Mouse (Mus musculus) C2C12 (cell line): ENCODE measurements around the gene Mybpc3. TPM values are rescaled to one million over a fixed set of nuclear protein-coding genes. Genes with fewer than 3 reads are reported as not detected.

ENCODE experiments used
- H3K27me3 ChIP-seq: one replicate; pipeline ENCODE4 v1.6.1; 2011; ENCODE audit not compliant: control insufficient read depth, insufficient read depth, insufficient read length
- H3K36me3 ChIP-seq: one replicate; pipeline ENCODE4 v1.6.1; 2011; ENCODE audit not compliant: control insufficient read depth, insufficient read depth
- H3K4me3 ChIP-seq: one replicate; pipeline ENCODE4 v1.5.1; 2011; ENCODE audit warnings: mild to moderate bottlenecking, control low read depth; ENCODE audit not compliant: poor library complexity, insufficient read depth, severe bottlenecking
- H3K79me2 ChIP-seq: one replicate; pipeline ENCODE4 v1.6.1; 2011; ENCODE audit not compliant: control insufficient read depth, insufficient read depth
- H3K79me3 ChIP-seq: one replicate; pipeline ENCODE4 v1.6.1; 2011; ENCODE audit warnings: low read depth, control low read depth
- H3ac ChIP-seq: one replicate; pipeline ENCODE3; 2011; ENCODE audit warnings: low read depth; ENCODE audit not compliant: control insufficient read depth, insufficient read length
- CEBPB ChIP-seq: IDR thresholded peaks from one replicate; pipeline ENCODE4 v1.6.1; 2011; ENCODE audit warnings: low read depth, mild to moderate bottlenecking, control low read depth, moderate library complexity
- CTCF ChIP-seq: IDR thresholded peaks from one replicate; pipeline ENCODE4 v1.5.1; 2011; ENCODE audit not compliant: control insufficient read depth, insufficient read depth, insufficient read length
- FOSL1 ChIP-seq: IDR thresholded peaks from one replicate; pipeline ENCODE4 v1.8.0; 2011; ENCODE audit warnings: mild to moderate bottlenecking, low read length; ENCODE audit not compliant: poor library complexity, insufficient read depth, severe bottlenecking
- MAX ChIP-seq: IDR thresholded peaks from one replicate; pipeline ENCODE4 v1.6.1; 2011; ENCODE audit warnings: mild to moderate bottlenecking, control low read depth
- MYOD1 ChIP-seq: IDR thresholded peaks from one replicate; pipeline ENCODE4 v1.6.1; 2011; ENCODE audit warnings: low read depth; ENCODE audit not compliant: control insufficient read depth, insufficient read length
- MYOG ChIP-seq: IDR thresholded peaks from one replicate; pipeline ENCODE4 v1.6.1; 2011; ENCODE audit not compliant: control insufficient read depth, insufficient read length; ENCODE audit errors: extremely low read depth
- USF1 ChIP-seq: IDR thresholded peaks from one replicate; pipeline ENCODE4 v1.6.1; 2011; ENCODE audit warnings: low read depth, mild to moderate bottlenecking, control low read depth, moderate library complexity
- polyA plus RNA-seq: library from polyadenylated mRNA; unstranded; fragments of >200 nt; fragmentation: generic; extraction: Trizol; gene quantifications from one replicate; pipeline ENCODE4 v1.2.1, GENCODE M21; 2012; ENCODE audit warnings: missing spikeins

Gene Mybpc3
- polyA plus RNA-seq, 1 experiment = not detected

GRCm38 (mm10) chr2:91154091-91154490, 36.1 kb downstream of the Mybpc3 start:
- Histone ChIP-seq H3K36me3 (peaks cover 34% of the 10 kb centered on the region), H3K79me3 (no peaks in the 10 kb centered on the region), H3ac (no peak overlapping the region), H3K79me2 (no peaks in the 10 kb centered on the region), H3K27me3 (no peaks in the 10 kb centered on the region), H3K4me3 (no peak overlapping the region)
- no peak for TF ChIP-seq MAX
- no peak for TF ChIP-seq USF1
- no peak for TF ChIP-seq FOSL1
- TF ChIP-seq CEBPB = no peak
- TF ChIP-seq CTCF = no peak
- no peak for TF ChIP-seq MYOD1
- no peak for TF ChIP-seq MYOG

DNA sequence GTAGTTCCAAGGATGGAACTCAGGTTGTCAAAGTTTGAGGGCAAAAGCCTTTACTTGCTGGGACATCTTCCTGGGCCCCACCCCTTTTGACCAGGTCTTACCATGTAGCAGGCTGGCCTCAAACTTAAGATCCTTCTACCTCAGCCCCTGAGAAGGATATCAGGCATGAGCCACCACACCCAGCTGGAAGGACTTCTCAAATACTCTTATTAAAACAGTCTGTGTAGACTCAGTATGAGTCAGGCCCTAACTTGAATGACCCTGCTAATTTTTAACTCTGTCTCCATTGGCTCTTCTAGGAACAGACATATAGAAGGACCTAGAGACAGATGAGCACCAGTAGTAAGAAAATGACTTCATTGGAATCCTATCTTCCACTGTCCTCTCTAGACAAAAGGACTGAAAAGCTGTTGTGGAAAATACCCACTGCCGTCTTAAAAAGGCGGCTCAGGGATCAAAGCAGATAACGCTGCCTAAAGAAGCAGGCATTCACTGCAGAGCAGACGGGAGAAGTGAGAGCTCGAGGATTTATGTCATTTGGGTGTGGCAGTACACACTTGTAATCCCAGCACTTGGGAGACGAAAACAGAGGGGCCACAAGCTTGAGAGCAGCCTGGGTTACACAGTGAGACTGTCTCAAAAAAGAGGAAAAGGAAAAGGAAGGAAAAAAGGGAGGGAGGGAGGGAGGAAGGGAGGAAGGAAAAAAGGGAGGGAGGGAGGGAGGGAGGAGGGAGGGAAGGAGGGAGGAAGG, 39.2 kb downstream of the Mybpc3 start:
- TF ChIP-seq MYOD1 (no peak), CEBPB (no peak), CTCF (no peak), MYOG (no peak), USF1 (no peak), FOSL1 (no peak), MAX (no peak)
- Histone ChIP-seq H3K4me3 (no peak overlapping the region), H3K79me3 (no peaks in the 10 kb centered on the region), H3K79me2 (no peaks in the 10 kb centered on the region), H3ac (no peak overlapping the region), H3K27me3 (no peaks in the 10 kb centered on the region), H3K36me3 (peaks cover 37% of the 10 kb centered on the region)

DNA sequence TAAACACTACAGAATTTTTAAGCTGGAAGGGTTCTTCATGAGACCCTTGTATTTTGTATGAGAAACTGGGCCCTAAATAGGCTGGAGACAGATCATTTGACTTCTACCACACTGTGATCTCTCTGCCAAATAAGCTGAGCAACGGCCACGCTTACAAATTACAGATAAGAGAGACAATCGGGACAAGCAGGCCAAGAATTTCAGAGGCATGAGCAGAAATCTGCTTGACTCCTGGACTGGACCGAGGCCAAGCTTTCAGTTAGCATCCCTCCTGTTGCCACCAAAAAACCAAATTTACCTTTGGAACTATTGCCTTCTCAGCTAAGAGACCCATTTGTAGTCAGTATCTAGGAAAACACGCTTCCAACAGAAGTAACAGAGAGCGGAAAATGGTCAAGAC, 42.6 kb downstream of the Mybpc3 start:
- Histone ChIP-seq H3K4me3 (no peak overlapping the region), H3K79me2 (no peaks in the 10 kb centered on the region), H3ac (no peak overlapping the region), H3K27me3 (no peaks in the 10 kb centered on the region), H3K79me3 (no peaks in the 10 kb centered on the region), H3K36me3 (peaks cover 28% of the 10 kb centered on the region)
- TF ChIP-seq MAX (no peak), FOSL1 (no peak), CTCF (no peak), MYOD1 (no peak)

GRCm38 (mm10) chr2:91162952-91163351, 45.0 kb downstream of the Mybpc3 start:
- no peak for TF ChIP-seq USF1
- TF ChIP-seq CTCF = no peak
- TF ChIP-seq FOSL1 = no peak
- Histone ChIP-seq H3K79me3 (no peaks in the 10 kb centered on the region), H3K36me3 (peaks cover 34% of the 10 kb centered on the region), H3K79me2 (no peaks in the 10 kb centered on the region), H3ac (no peak overlapping the region), H3K27me3 (no peaks in the 10 kb centered on the region), H3K4me3 (no peak overlapping the region)

GRCm38 (mm10) chr2:91163532-91163931, 45.6 kb downstream of the Mybpc3 start:
- peaks cover 38% of the 10 kb centered on the region for H3K36me3 ChIP-seq
- H3K79me3 ChIP-seq = no peaks in the 10 kb centered on the region
- no peaks in the 10 kb centered on the region for H3K79me2 ChIP-seq
- no peaks in the 10 kb centered on the region for H3K27me3 ChIP-seq
- no peak overlapping the region for H3ac ChIP-seq
- no peak for TF ChIP-seq CTCF
- TF ChIP-seq MAX = no peak
- H3K4me3 ChIP-seq = no peak overlapping the region

- H3K27me3 ChIP-seq = no peaks in the 10 kb centered on the region
- H3K79me2 ChIP-seq = no peaks in the 10 kb centered on the region
- no peak overlapping the region for H3ac ChIP-seq
- no peak for TF ChIP-seq MYOG
- no peak overlapping the region for H3K4me3 ChIP-seq
- no peaks in the 10 kb centered on the region for H3K79me3 ChIP-seq
- H3K36me3 ChIP-seq = peaks cover 38% of the 10 kb centered on the region
Observed at GRCm38 (mm10) chr2:91164991-91165390, 47.0 kb downstream of the Mybpc3 start.
